Mouse (Mus musculus) thymus, postnatal 4 days (tissue): Measurements from ENCODE around the gene Mrpl57.

Source experiments
- DNase-seq: peaks from one replicate; pipeline ENCODE4 v3.0.0; 2021

Gene Mrpl57

GRCm38 (mm10) chr14:57861987-57862412, 36.0 kb downstream of the Mrpl57 start:
- DNase-seq: no peak

GRCm38 (mm10) chr14:57863129-57863528, 37.1 kb downstream of the Mrpl57 start:
- no peak for DNase-seq

GRCm38 (mm10) chr14:57865256-57865655, 39.2 kb downstream of the Mrpl57 start:
- DNase-seq: no peak

GRCm38 (mm10) chr14:57866676-57867276, 40.7 kb downstream of the Mrpl57 start:
- DNase-seq: no peak

GRCm38 (mm10) chr14:57877921-57878320, 51.9 kb downstream of the Mrpl57 start:
- no peak for DNase-seq
